Comparison of ENCODE assay signal across 21 mouse cellular contexts in genomic region chr8:115711106-115711505, GRCm38 (mm10). TPM values are rescaled to one million over a fixed set of nuclear protein-coding genes. Genes with fewer than 3 reads are reported as not detected.
DNase-seq lines count a peak whose midpoint lies in the region; ATAC-seq and TF ChIP-seq lines count a peak whose summit lies in the region.
"Had no signal": no experiment of that assay in that cellular context is flagged by ENCODE, and none has a peak within 500 bp of the region (broad histone marks: within the 10 kb centered on the region; RNA-seq: fewer than 3 reads in every experiment).

No protein-coding gene starts in this region.

- WGBS in hindbrain, embryonic 10.5 days = 80% methylated on average over 11 of the region's 11 CpGs
- WGBS in hindbrain, embryonic 13.5 days = 60% methylated on average over 11 of the region's 11 CpGs
- WGBS in liver, postnatal 0 days (ENCODE audit: insufficient replicate concordance) = 48% methylated on average over 11 of the region's 11 CpGs
- 42% methylated on average over 11 of the region's 11 CpGs for WGBS in neural tube, embryonic 13.5 days
- 67% methylated on average over 11 of the region's 11 CpGs for WGBS in forebrain, embryonic 11.5 days

- H3K4me3 ChIP-seq in hindbrain, embryonic 10.5 days = no peak overlapping the region
- H3K4me3 ChIP-seq in hindbrain, embryonic 13.5 days = no peak overlapping the region
- no peak overlapping the region for H3K4me3 ChIP-seq in liver, postnatal 0 days (ENCODE audit: low read depth, low read length)
- H3K4me3 ChIP-seq in neural tube, embryonic 13.5 days = no peak overlapping the region
- H3K4me3 ChIP-seq in forebrain, embryonic 11.5 days (ENCODE audit: low read depth, low read length) = no peak overlapping the region
- H3K4me3 ChIP-seq: forebrain, embryonic 13.5 days; heart, adult 2 months; limb, embryonic 13.5 days had no signal

- TF ChIP-seq CTCF in liver, postnatal 0 days (IDR thresholded peaks at IDR 0.05; ENCODE audit: low read depth) = no peak

- peaks cover 37% of the 10 kb centered on the region for H3K4me1 ChIP-seq in hindbrain, embryonic 10.5 days (replicated peaks)
- H3K4me1 ChIP-seq in hindbrain, embryonic 13.5 days (replicated peaks) = peaks cover 42% of the 10 kb centered on the region
- H3K4me1 ChIP-seq in liver, postnatal 0 days (ENCODE audit: insufficient read depth) = 0 out of 2 replicates have a peak, but pooled peaks cover 3% of the 10 kb centered on the region
- H3K4me1 ChIP-seq in neural tube, embryonic 13.5 days (replicated peaks) = peaks cover 53% of the 10 kb centered on the region
- peaks cover 3% of the 10 kb centered on the region; the same call in 1 of the 2 replicates for H3K4me1 ChIP-seq in forebrain, embryonic 11.5 days (replicated peaks; ENCODE audit: control insufficient read depth, insufficient read depth, low read length)

- H3K27ac ChIP-seq in hindbrain, embryonic 10.5 days = no peak overlapping the region
- no peak overlapping the region for H3K27ac ChIP-seq in hindbrain, embryonic 13.5 days
- no peak overlapping the region for H3K27ac ChIP-seq in liver, postnatal 0 days (ENCODE audit: low read depth)
- H3K27ac ChIP-seq in neural tube, embryonic 13.5 days (replicated peaks) = no peak overlapping the region
- no peak overlapping the region for H3K27ac ChIP-seq in forebrain, embryonic 11.5 days (ENCODE audit: low read depth, low read length)
- H3K27ac ChIP-seq: forebrain, embryonic 13.5 days; heart, adult 2 months; limb, embryonic 13.5 days had no signal

- DNase-seq in hindbrain, embryonic 10.5 days (ENCODE audit: low spot score) = peak; percentile 1
- DNase-seq in liver, postnatal 0 days = no peak
- DNase-seq in liver = no peak
- DNase-seq in neural tube, embryonic 10.5 days (ENCODE audit: extremely low spot score, low spot score) = no peak
- DNase-seq in forebrain, embryonic 11.5 days (ENCODE audit: low spot score) = no peak
- no peak for DNase-seq in cerebellum, adult 11-12 months
- DNase-seq: adrenal gland, postnatal 10 days; cerebellum, adult 9-11 months; gastrocnemius, postnatal 14 days; heart, adult 2 months; heart, postnatal 36 days; layer of hippocampus, postnatal 36 days; right cerebral cortex, adult 18-20 months; thymus, postnatal 36 days had no signal

- no peak for ATAC-seq in hindbrain, embryonic 13.5 days (ENCODE audit: low FRiP score)
- ATAC-seq in liver, postnatal 0 days = no peak
- no peak for ATAC-seq in neural tube, embryonic 13.5 days (ENCODE audit: low read depth)
- ATAC-seq in forebrain, embryonic 11.5 days (replicated peaks; ENCODE audit: low FRiP score) = no peak
- ATAC-seq: activated CD4-positive, CD25-positive, alpha-beta regulatory T cell, adult 4 months; CD4-positive, CD25-positive, alpha-beta regulatory T cell, adult 4 months; forebrain, embryonic 13.5 days; hindbrain, embryonic 16.5 days had no signal

- H3K36me3 ChIP-seq in hindbrain, embryonic 10.5 days = no peaks in the 10 kb centered on the region
- no peaks in the 10 kb centered on the region for H3K36me3 ChIP-seq in hindbrain, embryonic 13.5 days
- H3K36me3 ChIP-seq in liver, postnatal 0 days (replicated peaks; ENCODE audit: insufficient read depth, low read length) = no peaks in the 10 kb centered on the region
- no peaks in the 10 kb centered on the region for H3K36me3 ChIP-seq in neural tube, embryonic 13.5 days
- H3K36me3 ChIP-seq in forebrain, embryonic 11.5 days (ENCODE audit: control insufficient read depth, insufficient read depth, low read length) = no peaks in the 10 kb centered on the region
- H3K36me3 ChIP-seq: limb, embryonic 13.5 days had no signal

- H3K27me3 ChIP-seq in hindbrain, embryonic 10.5 days (ENCODE audit: insufficient read depth, poor library complexity, severe bottlenecking) = peaks cover 39% of the 10 kb centered on the region
- H3K27me3 ChIP-seq in hindbrain, embryonic 13.5 days = peaks cover 40% of the 10 kb centered on the region
- peaks cover 5% of the 10 kb centered on the region for H3K27me3 ChIP-seq in liver, postnatal 0 days (ENCODE audit: insufficient read depth, low read length)
- peaks cover 20% of the 10 kb centered on the region for H3K27me3 ChIP-seq in neural tube, embryonic 13.5 days
- H3K27me3 ChIP-seq in forebrain, embryonic 11.5 days (ENCODE audit: control insufficient read depth, insufficient read depth, low read length) = peaks cover 2% of the 10 kb centered on the region; the same call in 1 of the 2 replicates

- no peaks in the 10 kb centered on the region for H3K9me3 ChIP-seq in hindbrain, embryonic 10.5 days
- H3K9me3 ChIP-seq in hindbrain, embryonic 13.5 days = no peaks in the 10 kb centered on the region
- H3K9me3 ChIP-seq in liver, postnatal 0 days (ENCODE audit: low read length) = no peaks in the 10 kb centered on the region
- H3K9me3 ChIP-seq in neural tube, embryonic 13.5 days = no peaks in the 10 kb centered on the region
- no peaks in the 10 kb centered on the region for H3K9me3 ChIP-seq in forebrain, embryonic 11.5 days (ENCODE audit: control insufficient read depth, low read length)
- H3K9me3 ChIP-seq: forebrain, embryonic 13.5 days; limb, embryonic 13.5 days had no signal

- H3K9ac ChIP-seq in hindbrain, embryonic 13.5 days = no peak overlapping the region
- H3K9ac ChIP-seq in liver, postnatal 0 days (replicated peaks) = no peak overlapping the region
- H3K9ac ChIP-seq in neural tube, embryonic 13.5 days = no peak overlapping the region
- no peak overlapping the region for H3K9ac ChIP-seq in forebrain, embryonic 11.5 days (ENCODE audit: low read length)
- H3K9ac ChIP-seq: forebrain, embryonic 13.5 days; limb, embryonic 13.5 days had no signal

- no peak overlapping the region for H3K4me2 ChIP-seq in hindbrain, embryonic 13.5 days
- 0 out of 2 replicates have a peak overlapping the region, but pooled peaks have one; percentile 7 for H3K4me2 ChIP-seq in liver, postnatal 0 days (ENCODE audit: low read depth, low read length)
- H3K4me2 ChIP-seq in neural tube, embryonic 13.5 days = 0 out of 2 replicates have a peak overlapping the region, but pooled peaks have one; percentile 5
- no peak overlapping the region for H3K4me2 ChIP-seq in forebrain, embryonic 11.5 days (ENCODE audit: low read depth, low read length, severe bottlenecking)
- H3K4me2 ChIP-seq: forebrain, embryonic 13.5 days; limb, embryonic 13.5 days had no signal

- no peak for TF ChIP-seq EP300 in liver, postnatal 0 days (IDR thresholded peaks at IDR 0.05; ENCODE audit: low read depth)

RNA-seq across cellular contexts. Expression of gene Maf, which starts 3.5 kb away (rescaled TPM):
- 2.3 and 2.9 TPM in 2 replicates for polyA plus RNA-seq in hindbrain, embryonic 10.5 days (2016; fragmentation: Nextera tagmentation; extraction: Ambion mirVana)
- polyA plus RNA-seq in hindbrain, embryonic 13.5 days (2015; fragmentation: Nextera tagmentation; extraction: Ambion mirVana) = 11.7 and 11.9 TPM in 2 replicates
- 5.9 and 6.0 TPM in 2 replicates for polyA plus RNA-seq in liver, postnatal 0 days (2015; fragmentation: Nextera tagmentation; extraction: Ambion mirVana)
- 11.5 and 12.1 TPM in 2 replicates for polyA plus RNA-seq in neural tube, embryonic 13.5 days (2015; fragmentation: Nextera tagmentation; extraction: Ambion mirVana)
- 3.3 and 4.0 TPM in 2 replicates for polyA plus RNA-seq in forebrain, embryonic 11.5 days (2014; fragmentation: Nextera tagmentation; extraction: Ambion mirVana)

Comparison
In these comparisons a context has a peak if more than half of its experiments do, and no peak if none do; other contexts are left out.
1. H3K4me2 ChIP-seq: peak in liver, postnatal 0 days (single experiment) and neural tube, embryonic 13.5 days (single experiment); none in hindbrain, embryonic 13.5 days (single experiment) and forebrain, embryonic 11.5 days (single experiment).